Mouse (Mus musculus) retina, adult 2 months (tissue): ENCODE results near the gene Dap.
A peak's percentile ranks its signal among the peaks of the same experiment; 100 is the strongest.

ENCODE experiments used
- DNase-seq: peaks from one replicate; pipeline ENCODE4 v3.0.0-alpha.2; 2012; ENCODE audit warnings: low read depth, low spot score

Gene Dap

DNA sequence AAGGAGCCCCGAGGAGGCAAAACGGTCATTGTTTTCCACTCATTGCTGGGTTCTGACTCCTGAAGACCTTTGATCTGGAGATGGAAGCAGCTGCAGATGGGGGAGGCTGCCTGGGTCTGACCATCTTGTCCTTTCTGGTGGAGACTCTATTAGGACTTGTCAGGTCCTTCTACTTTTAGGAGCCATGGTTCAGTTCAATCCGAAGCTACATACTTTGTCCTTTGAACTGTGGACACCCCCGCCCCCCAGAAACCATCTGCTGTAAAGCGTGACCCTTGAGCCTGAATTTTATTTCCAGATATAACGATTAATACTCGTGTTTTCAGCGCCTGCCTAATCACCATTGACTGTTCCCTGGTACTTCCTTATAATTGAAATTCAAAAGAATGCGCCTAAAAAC, 38.2 kb downstream of the Dap start:
- DNase-seq = no peak

DNA sequence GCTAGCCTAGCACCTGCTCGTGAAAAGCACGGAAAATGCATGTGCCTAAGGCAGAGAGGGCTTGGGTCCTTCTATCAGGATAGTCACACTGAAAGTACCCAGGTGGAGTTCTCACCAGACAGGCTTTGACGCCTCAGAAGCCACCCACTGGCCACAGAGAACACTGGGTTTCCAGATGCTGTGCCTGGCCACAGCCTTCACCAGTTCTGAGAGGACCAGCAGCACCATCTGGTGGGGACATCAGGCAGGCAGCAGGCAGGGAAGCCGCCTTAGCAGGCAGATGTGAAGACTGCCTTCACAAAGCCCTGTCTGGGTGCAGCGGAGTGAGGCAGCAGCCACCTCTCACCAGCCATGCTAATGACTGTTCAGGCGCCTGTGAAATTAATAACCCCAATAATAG, 40.7 kb downstream of the Dap start:
- peak; percentile 50 for DNase-seq

DNA sequence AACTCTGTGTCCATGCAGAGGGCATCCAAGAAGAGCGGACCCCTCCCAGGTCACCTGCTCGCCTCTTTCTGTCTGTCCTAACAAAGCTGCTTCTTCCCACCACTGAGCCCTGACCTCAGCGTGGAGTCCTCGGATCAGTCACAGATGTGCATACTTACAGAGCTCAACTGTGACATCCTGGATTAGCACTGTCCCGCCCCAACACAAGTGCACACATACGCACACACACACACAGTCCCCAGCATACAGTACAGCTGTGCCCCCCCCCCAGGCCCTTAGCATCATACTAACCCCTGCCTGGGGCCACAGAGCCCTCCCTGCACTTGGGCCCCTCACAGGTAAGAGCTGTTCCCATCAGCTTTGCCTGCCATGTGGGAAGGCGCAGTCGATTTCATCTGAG, 41.3 kb downstream of the Dap start:
- DNase-seq = no peak

DNA sequence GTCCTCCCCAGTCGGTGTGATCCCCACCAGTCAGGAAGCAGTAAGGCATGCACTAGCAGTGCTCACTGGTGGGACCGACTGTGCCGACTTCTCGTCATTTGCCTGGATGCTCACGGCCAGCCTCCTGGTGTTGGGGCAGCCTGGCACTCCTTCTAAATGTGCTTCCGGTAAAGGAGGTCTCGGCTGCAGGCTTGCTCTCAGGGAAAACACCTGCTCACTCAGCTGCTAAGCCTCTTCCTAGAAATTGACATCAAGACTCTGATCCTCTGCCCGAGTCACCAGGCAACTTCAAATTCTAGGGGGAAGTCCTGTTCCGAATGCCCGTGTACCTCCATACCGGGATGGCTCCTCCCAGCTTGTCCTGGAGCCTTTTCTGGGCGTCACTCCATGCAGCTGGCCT, 41.7 kb downstream of the Dap start:
- DNase-seq = no peak

DNA sequence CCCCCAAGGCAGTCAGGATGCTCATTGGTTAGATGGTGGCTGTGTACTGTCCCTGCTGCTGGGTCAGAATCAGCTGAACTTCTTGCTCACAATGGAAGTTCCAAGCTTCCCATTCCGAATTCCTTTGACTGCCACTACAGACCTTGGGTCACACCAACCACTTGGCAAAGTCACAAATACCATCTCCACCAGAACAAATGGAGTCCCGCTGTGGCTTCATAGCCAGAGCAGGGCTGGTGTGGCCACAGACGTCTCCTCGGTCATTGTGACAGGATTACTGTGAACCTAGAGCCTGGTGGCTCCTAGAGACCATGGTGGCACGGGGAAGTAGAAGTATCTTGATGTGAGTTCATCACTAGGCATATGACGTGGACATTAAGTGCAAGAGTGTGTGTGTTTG, 44.0 kb downstream of the Dap start:
- no peak for DNase-seq

DNA sequence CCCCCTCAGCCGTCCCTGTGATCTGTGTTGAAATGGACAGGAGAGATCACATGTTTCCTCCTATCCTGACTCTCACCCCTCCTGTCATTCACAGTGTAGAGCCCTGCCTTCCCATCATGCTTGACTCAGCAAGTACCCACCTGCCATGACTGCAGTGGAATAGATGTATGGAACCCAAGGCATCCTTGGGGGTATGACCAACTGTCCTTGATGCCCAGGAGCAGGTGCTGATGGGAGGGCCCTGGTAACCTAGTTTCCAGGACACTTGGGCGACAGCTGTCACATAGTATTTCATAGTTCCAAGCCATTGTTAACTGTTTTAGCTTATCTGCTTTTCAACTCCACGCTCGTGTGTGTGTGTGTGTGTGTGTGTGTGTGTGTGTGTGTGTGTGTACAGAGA, 45.4 kb downstream of the Dap start:
- DNase-seq = no peak

DNA sequence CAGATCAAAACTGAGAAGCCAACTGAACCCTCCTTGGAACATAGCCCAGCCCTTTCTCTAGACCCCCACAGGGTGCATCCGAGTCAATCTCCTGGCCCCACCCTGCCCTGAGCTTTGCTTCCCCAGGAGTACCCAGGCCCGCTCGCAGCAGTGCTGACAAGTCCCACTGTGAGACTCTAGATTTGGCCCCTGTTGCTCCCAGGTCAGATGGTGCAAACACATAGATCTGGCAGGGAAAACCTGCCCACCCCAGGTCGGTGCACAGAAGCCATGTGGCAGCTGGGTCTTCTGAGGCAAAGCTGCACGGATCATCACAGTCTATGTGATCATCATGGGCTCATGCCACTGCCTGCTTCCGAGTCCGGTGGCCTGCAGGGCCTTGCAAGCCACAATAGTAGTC, 48.6 kb downstream of the Dap start:
- no peak for DNase-seq

DNA sequence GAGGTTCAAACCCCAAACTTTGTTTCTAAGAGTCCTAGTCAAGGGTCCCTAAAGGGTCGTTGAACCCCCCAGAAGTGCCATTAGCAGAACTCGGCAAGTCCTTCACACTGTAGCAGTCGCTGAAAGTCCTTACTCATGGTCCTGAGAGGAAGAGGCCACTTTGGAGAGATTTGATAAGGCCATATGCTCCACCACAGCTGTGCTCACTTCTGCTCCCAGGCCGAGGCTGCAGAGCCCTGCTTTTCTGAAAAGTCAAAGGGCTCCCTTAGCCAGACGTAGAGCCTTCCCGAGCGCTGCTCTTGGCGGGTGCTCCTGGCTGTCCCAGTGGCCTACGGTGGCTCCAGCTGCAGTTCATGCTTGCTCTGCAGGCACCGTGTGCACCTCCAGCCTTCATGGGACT, 49.4 kb downstream of the Dap start:
- no peak for DNase-seq

DNA sequence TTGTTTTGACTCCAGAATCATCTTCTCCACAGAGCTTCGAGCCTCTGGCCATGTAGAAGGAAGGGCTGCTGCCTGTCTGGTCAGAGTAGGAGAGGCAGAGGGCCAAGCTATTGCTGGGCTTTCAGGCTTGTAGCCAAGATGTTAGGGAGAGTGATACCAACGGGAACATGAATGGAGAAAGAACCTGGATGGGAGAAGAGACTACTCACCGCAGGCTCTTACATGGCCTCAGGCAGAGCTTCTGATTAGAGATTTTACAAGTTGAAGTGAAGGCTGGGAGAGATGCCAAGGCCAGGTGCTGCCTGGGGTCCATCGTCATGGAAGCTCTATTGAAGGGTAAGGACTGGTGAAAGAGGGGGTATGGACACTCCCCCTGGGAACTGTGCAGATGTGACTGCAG, 54.0 kb downstream of the Dap start:
- no peak for DNase-seq

DNA sequence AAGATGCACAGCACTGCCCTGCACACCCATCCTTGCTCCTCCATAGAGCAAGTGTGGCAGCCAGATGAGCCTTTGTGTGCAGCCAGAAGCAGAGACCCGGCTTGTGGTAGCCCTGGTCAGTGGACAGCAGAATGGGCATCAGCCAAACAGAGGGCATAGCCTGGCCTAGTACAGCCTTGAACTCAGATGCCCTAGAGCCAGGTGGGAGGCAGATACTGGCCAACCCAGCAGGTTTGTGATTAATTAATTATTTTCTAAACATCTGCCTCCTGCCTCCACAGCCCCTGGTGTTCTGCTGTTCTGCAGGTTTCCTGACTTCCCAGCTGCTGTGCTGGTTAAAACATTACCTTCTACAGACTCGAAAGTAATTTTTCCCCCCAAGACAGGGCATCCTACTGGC, 55.0 kb downstream of the Dap start:
- no peak for DNase-seq

DNA sequence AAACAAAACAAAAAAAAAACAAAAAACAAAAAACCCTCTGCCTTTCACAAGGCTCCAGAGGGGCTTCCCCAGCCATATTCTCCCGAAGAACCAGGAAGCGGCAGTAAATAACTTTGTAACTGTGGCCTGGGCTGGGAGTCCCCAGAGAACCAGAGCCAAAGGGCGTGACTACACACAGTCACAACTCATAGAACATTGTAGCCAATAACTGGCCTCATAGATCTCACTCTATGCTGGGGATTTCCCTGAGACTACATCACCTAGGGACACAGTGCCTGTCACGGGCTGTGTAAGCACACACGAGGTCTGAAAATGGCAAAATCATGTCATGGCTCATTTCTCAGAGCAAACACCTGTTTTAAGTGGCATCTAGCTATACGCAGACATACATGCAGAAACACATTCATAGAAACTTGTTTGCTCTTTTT, 55.5 kb downstream of the Dap start:
- no peak for DNase-seq

DNA sequence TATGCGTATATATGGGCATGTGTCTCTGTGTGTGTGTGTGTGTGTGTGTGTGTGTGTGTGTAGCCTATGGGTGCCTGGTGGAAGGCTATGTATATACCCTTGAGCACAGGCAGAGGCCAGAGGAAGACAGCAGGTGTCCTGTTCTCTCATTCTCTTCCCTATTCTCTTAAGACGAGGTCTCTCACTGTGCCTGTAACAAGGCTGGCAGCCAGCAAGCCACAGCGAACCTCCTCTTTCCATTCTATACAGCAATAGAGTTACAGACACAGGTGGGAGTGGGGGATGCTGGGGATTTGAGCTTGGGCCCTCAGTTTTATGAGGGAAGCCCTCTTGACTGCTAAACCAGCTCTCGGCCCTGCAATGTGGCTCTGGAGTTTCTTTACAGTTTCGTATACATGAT, 55.9 kb downstream of the Dap start:
- DNase-seq = no peak

DNA sequence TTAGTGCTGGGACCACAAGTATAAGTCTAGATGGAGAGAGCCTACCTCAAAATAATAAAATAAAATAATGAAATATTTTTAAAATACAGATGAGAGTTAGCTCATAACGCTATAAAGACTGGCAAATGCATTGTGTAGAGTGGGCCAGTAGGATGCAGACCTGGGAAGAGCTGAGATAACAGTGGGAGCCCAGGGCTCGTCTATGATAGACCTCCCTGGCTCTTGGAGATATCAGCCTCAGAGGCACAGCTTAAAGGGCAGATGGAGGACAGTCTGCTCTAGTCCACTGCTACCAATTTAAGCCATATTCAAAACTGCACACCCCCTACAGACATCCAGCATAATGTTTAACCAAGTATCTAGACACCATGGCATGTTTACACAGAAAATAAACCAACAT, 56.6 kb downstream of the Dap start:
- no peak for DNase-seq

DNA sequence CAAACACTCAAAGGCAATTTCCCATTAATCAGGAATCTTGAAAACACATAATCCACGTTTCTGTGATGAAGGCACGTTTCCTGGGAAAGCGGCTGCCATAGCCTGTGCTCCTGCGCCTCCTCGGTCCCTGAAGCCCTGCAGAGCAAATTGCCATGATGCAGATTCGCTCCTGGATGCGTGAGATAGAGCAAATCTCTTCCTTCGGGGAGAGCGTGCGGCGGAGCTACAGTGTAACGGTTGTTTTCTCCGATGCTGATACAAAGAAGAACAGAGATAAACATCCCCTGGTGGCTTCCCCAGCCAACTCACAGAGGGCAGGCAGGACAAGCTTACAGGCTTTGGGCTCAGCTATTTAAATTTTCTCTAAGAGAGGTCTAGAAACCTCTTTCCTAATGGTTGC, 57.7 kb downstream of the Dap start:
- no peak for DNase-seq

DNA sequence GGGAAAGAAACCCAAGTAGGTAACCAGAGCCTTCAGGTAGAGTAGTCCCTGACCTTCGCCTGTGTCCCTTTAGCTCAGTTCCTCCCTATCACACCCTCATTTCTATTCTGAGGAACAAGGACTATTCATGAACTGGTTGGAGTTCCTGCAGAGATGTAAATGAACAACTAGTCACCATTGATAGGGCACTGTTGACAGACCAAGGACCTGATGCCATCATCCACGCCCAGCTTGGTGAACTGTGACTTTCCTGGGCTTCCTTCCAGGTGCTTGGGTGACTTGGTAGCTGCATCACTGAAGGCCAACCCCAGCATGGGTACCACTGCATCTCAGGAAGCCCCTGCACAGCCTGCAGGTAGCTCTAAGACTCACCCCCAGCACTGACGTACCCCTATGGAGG, 58.2 kb downstream of the Dap start:
- no peak for DNase-seq

DNA sequence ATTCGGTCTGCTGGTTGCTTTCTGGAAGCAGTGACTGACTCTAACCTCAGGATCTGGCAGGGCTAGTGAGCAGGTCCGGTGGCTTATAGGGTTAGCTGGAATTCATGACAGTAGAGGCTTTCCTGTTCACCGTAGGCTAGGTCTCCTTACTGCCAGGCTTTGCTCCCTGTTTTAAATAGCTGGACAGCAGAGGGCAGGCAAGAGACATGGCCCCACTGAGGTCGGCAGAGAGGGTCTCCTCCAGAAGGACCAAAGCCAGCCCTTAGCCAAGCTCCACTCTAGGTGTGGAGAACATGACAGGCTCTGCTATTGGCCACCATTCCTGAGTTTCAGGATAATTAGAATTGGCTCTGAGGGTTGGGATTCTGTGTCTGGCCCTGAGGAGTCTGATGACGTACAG, 60.0 kb downstream of the Dap start:
- DNase-seq = no peak

DNA sequence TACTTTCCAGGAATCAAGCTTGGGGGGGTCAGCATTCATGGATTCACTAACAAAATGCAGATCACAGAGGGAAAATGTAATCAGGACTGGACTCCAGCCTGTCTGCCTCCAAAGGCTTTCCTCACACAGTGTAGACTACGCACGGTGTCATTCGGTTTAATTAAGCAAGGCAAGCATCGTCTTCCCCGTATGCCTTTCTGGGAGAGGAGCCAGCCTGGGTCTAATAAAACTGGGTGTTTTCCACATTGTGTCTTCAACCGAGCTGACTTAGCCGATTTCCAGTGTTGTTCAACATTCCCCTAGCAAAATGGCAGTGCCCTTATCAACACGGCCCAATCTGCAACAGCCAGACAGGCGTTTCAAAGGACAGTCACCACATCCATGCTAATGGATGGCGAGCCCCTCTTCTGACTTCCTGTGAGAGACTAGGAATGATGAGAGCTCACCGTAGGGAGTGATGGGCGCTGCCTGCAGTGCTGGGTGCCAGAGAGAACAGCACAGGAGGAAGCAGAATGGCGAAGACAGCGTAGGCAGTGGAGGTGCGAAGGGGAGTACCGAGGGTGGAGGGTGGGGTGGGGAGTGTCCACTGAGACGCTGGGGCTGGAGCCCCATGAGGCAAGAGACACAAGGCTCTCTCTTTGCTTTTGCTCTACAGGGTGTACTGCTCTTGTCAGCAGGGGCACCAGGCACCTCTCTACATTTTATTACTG, 61.0 kb downstream of the Dap start:
- DNase-seq = no peak

DNA sequence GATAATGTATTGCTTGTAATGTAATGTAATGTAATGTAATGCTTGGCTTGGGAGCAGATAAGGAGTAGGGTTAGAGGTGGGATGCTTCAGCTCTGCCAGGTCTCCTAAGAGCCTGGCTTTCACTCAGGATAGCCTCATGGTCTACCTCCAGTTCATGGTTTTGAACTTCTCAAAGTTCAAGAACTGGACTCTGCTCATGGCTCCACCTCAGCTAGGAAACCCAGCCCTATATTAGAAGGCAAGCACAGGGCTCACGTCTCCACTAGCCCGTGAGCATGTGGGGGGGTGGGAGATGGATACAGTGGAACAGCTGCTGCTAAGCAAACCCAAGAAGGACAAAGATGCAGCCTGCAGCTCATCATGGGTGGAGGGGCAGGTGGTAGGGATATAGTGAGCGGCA, 61.6 kb downstream of the Dap start:
- DNase-seq = no peak

DNA sequence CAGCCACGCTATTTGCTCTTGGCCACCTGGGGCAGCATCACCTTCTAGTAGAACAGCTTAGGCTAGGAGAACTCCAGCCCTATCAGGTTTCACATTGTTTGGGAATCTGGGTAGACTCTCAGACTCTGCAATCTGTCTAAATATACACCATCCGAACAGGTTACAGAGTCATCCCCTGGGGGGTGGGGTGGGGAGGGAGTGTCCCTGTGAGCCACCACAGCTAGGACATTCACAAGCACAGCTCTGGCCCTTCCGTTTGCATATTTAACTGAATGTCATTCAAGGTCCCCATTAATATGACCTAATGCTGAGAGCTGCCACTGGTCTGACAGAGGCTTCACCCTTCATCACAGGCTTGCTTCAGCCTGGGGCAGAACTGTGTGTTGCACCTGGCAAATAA, 68.5 kb downstream of the Dap start:
- DNase-seq = no peak

DNA sequence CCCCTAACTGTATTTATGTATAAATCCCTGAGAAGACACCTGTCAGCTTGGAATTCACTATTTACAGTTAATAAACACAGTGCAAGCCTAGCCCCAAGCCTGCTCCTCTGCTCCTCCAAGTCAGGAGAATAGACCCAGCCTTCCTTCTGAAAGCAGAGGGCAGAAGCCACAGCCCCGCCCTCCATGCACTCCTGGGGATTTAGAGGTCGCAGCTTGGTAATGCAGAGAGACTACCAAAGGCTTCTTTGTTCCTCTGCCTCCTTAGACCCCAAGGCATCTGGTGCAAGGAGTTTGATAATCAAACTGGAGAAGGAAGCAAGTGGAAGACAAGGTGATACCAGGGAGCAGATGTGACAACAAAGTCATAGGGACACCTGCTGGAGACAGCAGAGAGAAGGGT, 70.2 kb downstream of the Dap start:
- no peak for DNase-seq

DNA sequence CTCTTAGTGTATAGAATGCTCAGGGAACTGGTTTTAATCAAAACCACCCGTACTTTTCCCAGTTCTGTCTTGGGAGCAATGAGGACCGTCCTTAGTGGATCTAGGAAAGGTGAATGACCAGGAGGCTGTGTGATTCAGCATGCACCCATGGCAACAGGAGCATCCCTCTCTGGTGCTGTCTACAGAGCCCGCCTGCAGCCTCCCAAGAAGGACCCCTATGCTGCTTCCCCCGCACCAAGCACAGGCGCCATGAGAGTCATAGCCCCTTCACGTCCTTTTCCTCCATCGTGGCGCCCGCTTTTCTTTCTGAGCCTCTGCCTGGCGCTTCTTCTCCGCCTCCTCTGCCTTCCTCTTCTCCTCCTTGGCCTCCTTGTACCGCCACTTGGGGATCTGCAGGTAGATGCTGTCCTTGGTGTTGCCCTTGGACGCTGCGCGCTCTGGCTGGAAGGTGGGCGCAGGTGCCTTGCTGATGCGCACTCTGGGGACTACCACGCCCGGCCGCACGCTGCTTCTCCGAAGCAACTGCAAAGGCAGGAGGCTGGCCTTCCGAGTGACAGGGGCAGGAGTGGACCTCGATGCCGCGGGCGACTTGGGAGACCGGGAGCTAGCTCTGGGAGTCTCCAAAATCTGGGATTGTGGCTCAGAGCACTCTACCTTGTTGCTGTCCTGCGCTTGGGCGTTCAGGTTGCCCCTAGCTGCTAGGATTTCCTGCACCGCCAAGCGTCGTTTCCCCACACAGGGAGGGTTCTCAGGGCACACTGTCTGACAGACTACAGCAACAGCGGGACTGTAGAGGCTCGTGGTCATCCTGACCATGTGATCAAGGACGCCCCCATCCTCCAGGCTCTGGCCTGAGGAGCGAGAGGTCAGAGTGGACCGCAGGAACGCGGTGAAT, 73.0 kb downstream of the Dap start:
- no peak for DNase-seq

DNA sequence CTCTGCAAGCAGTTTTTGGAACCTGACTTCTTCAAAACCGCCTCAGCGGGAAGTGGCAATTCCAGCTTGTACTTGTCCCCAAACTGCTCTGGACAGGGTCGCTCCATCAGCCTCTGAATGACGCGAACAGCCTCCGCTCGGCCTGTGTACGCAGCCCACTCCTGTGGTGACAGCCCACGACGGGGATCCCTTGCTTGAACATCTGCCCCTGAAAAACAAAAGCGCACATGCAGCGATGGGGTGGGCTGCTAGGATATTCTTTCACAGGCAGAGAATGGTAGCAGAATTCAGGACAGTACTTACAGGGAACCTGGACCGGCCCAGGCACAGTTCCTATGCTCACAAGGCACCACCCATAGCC, 73.6 kb downstream of the Dap start:
- DNase-seq = no peak

DNA sequence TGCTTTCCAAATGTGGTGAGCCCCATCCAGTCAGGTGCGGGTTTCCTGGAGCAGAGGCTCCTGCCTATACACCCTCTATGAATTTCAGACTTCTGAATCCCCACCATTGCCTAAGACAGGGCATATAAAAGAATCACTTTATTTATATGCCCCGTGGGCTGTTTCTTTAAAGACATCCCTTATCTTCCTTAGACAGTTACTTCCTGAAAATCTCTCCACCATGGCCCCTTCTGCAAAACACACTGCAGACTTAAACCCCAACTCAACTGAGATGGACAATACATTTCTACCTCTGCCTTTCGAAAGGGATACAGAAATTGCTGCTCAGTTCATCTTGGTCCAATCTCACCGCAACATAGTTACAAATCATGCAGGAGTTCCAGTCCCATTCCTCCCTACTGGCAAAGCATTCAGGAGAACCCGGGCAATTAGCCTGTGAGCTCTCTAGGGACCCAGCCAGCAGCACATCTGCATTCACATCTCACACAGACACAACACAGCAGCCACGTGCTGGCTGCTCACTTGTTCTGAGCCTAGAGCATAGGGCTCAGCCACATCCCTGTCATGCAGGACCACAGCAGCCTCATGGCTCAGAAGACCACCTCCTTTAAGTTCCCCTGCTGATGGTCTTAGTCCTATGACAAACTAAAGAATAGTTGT, 75.3 kb downstream of the Dap start:
- DNase-seq = no peak
